Mouse (Mus musculus): Measurements from ENCODE around the gene C2cd2l. TPM values are rescaled to one million over a fixed set of nuclear protein-coding genes. Genes with fewer than 3 reads are reported as not detected.

The C2cd2l gene
- polyA plus RNA-seq, 2 experiments: 7.5 to 19.6 TPM

DNA sequence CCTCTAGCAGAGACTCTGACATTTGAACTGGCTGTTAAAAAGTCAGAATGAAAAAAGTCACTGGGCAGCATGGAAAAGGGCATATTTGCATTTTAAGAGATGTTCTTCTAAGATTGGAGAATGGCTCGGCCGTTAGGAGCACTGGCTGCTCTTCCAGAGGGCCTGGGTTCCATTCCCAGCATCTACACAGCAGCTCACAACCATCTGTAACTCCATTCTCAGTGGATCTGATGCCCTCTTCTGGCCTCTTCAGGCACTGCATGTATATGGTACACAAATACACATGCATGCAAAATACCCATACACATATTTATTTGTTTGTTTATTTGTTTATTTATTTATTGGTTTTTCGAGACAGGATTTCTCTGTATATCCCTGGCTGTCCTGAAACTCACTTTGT is 51.0 kb downstream of the C2cd2l start:
- no peaks in the 10 kb centered on the region for H3K27me3 ChIP-seq (ENCODE audit: control insufficient read depth, insufficient read depth, low read length)

GRCm38 (mm10) chr9:44268432-44268831 is 51.7 kb downstream of the C2cd2l start, which contains the start of gene Nlrx1:
Nlrx1 (minus strand) TSS chr9:44268599.
- peak within 1 kb of the TSS; percentile 92 for H3K9ac ChIP-seq (ENCODE audit: low read depth, low read length, severe bottlenecking)
- peak within 1 kb of the TSS; percentile 54 for H3K4me3 ChIP-seq (replicated peaks; ENCODE audit: low read length)
- WGBS: 80% methylated on average over 6 of the region's 6 CpGs
- TF ChIP-seq POLR2A (IDR thresholded peaks at IDR 0.05; ENCODE audit: borderline replicate concordance, extremely low read depth, insufficient read depth, insufficient read length): no peak
- H3K27ac ChIP-seq (replicated peaks; ENCODE audit: low read depth, low read length): peak within 1 kb of the TSS; percentile 86
- no peaks in the 10 kb centered on the region for H3K9me3 ChIP-seq (ENCODE audit: control insufficient read depth, low read length)
- no peak for ATAC-seq (ENCODE audit: low FRiP score, low read depth)
- H3K36me3 ChIP-seq (ENCODE audit: control insufficient read depth, insufficient read depth, low read length): 0 out of 2 replicates have a peak, but pooled peaks cover 5% of the 10 kb centered on the region
- H3K4me2 ChIP-seq (replicated peaks; ENCODE audit: low read depth, low read length, severe bottlenecking): peak within 1 kb of the TSS; percentile 91
- DNase-seq (ENCODE audit: low spot score): no peak
- peaks cover 11% of the 10 kb centered on the region for H3K4me1 ChIP-seq (ENCODE audit: control insufficient read depth, insufficient read depth, low read length)
- H3K27me3 ChIP-seq (ENCODE audit: control insufficient read depth, insufficient read depth, low read length): no peaks in the 10 kb centered on the region

More for the DNA sequence above, 51.0 kb downstream of the C2cd2l start:
- DNase-seq (ENCODE audit: low spot score) (no peak), ATAC-seq (ENCODE audit: low FRiP score, low read depth) (no peak)
- no peak overlapping the region for H3K4me2 ChIP-seq (replicated peaks; ENCODE audit: low read depth, low read length, severe bottlenecking)
- H3K4me3 ChIP-seq (replicated peaks; ENCODE audit: low read length): no peak overlapping the region
- 89% methylated on average over 3 of the region's 3 CpGs for WGBS
- no peak for TF ChIP-seq POLR2A (IDR thresholded peaks at IDR 0.05; ENCODE audit: borderline replicate concordance, extremely low read depth, insufficient read depth, insufficient read length)
- H3K9ac ChIP-seq (ENCODE audit: low read depth, low read length, severe bottlenecking): no peak overlapping the region
- H3K36me3 ChIP-seq (ENCODE audit: control insufficient read depth, insufficient read depth, low read length): peaks cover 7% of the 10 kb centered on the region; the same call in 1 of the 2 replicates
- peaks cover 11% of the 10 kb centered on the region for H3K4me1 ChIP-seq (ENCODE audit: control insufficient read depth, insufficient read depth, low read length)
- H3K27ac ChIP-seq (replicated peaks; ENCODE audit: low read depth, low read length): no peak overlapping the region
- H3K9me3 ChIP-seq (ENCODE audit: control insufficient read depth, low read length): no peaks in the 10 kb centered on the region

DNA sequence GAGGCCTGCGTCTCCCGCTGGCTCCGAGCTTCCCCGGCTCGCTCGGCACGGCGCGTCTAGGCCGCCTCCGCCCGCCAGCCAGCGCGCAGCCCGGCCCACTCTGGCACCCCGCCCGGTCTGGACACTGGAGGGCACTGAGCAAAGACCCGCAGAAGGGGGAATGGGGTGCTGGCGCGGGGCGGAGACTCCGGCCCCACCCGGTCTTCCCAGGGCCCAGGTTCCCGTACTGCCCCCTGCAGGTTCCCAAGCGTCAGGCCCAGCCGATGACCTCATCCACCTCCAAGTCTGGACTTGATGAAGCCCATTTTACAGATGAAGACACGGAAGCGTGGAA is 52.1 kb downstream of the C2cd2l start:
- Histone ChIP-seq H3K4me1 (ENCODE audit: control insufficient read depth, insufficient read depth, low read length) (peaks cover 11% of the 10 kb centered on the region), H3K4me2 (replicated peaks; ENCODE audit: low read depth, low read length, severe bottlenecking) (peak overlapping the region; percentile 91), H3K9ac (ENCODE audit: low read depth, low read length, severe bottlenecking) (peak overlapping the region; percentile 92), H3K36me3 (ENCODE audit: control insufficient read depth, insufficient read depth, low read length) (peaks cover 5% of the 10 kb centered on the region; the same call in 1 of the 2 replicates), H3K4me3 (replicated peaks; ENCODE audit: low read length) (peak overlapping the region; percentile 54), H3K27ac (replicated peaks; ENCODE audit: low read depth, low read length) (peak overlapping the region; percentile 86), H3K9me3 (ENCODE audit: control insufficient read depth, low read length) (no peaks in the 10 kb centered on the region), H3K27me3 (ENCODE audit: control insufficient read depth, insufficient read depth, low read length) (no peaks in the 10 kb centered on the region)
- WGBS: 4% methylated on average over 27 of the region's 28 CpGs
- ATAC-seq (ENCODE audit: low FRiP score, low read depth) (peak; percentile 85), DNase-seq (ENCODE audit: low spot score) (peak; percentile 82)
- TF ChIP-seq POLR2A (IDR thresholded peaks at IDR 0.05; ENCODE audit: borderline replicate concordance, extremely low read depth, insufficient read depth, insufficient read length): no peak

GRCm38 (mm10) chr9:44267319-44268026 is 52.6 kb downstream of the C2cd2l start:
- H3K4me1 ChIP-seq (ENCODE audit: control insufficient read depth, insufficient read depth, low read length): peaks cover 11% of the 10 kb centered on the region
- ATAC-seq (ENCODE audit: low FRiP score, low read depth): peak; percentile 28
- H3K4me2 ChIP-seq (replicated peaks; ENCODE audit: low read depth, low read length, severe bottlenecking): peak overlapping the region; percentile 91
- peak overlapping the region; percentile 54 for H3K4me3 ChIP-seq (replicated peaks; ENCODE audit: low read length)
- H3K36me3 ChIP-seq (ENCODE audit: control insufficient read depth, insufficient read depth, low read length): peaks cover 5% of the 10 kb centered on the region; the same call in 1 of the 2 replicates
- 0 out of 2 replicates have a peak, but pooled peaks have one; percentile 30 for TF ChIP-seq POLR2A (IDR thresholded peaks at IDR 0.05; ENCODE audit: borderline replicate concordance, extremely low read depth, insufficient read depth, insufficient read length)
- H3K9me3 ChIP-seq (ENCODE audit: control insufficient read depth, low read length): no peaks in the 10 kb centered on the region
- H3K27me3 ChIP-seq (ENCODE audit: control insufficient read depth, insufficient read depth, low read length): no peaks in the 10 kb centered on the region
- H3K27ac ChIP-seq (replicated peaks; ENCODE audit: low read depth, low read length): peak overlapping the region; percentile 86
- 13% methylated on average over 21 of the region's 23 CpGs for WGBS
- peak; percentile 35 for DNase-seq (ENCODE audit: low spot score)
- H3K9ac ChIP-seq (ENCODE audit: low read depth, low read length, severe bottlenecking): peak overlapping the region; percentile 92

DNA sequence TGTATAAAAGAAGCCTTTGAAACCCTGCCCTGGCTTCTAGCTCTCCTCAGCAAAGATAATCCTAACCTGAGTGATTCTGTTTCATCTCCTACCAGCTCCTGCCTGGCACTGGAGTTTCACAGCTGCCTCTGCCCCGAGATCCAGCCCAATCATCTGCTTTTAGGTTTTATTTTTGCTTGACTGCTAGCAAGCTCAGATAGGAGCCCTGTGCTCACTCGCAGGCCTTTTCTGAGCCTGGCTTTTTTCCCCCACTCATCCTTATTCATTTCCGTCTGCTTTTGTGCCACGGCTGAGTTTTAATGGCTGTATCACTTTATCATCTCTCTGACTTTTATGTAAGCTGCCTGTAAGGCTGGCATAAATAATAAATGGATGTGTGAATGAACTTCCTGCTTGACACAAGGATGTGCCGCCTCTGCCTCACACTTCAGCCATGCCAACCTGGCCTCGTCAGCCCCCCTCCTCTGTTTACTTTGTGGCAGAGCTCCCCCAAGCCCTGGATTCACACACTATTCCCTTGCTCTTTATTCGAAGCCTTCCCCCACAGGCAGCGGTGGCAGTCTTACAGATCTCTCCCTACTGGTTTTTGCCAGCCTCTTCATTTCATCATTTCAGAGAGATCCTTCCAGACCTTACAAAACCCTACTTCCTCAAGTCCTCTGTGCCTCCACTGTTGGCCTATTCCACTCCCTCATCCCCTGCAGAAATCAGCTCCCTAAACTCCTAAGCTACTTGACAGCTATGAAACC is 53.4 kb downstream of the C2cd2l start:
- peak overlapping the region; percentile 86; the same call in 1 of the 2 replicates for H3K27ac ChIP-seq (replicated peaks; ENCODE audit: low read depth, low read length)
- no peaks in the 10 kb centered on the region for H3K9me3 ChIP-seq (ENCODE audit: control insufficient read depth, low read length)
- 69% methylated on average over 8 of the region's 8 CpGs for WGBS
- DNase-seq (ENCODE audit: low spot score) (no peak), ATAC-seq (ENCODE audit: low FRiP score, low read depth) (no peak)
- peaks cover 11% of the 10 kb centered on the region for H3K4me1 ChIP-seq (ENCODE audit: control insufficient read depth, insufficient read depth, low read length)
- no peaks in the 10 kb centered on the region for H3K27me3 ChIP-seq (ENCODE audit: control insufficient read depth, insufficient read depth, low read length)
- H3K4me2 ChIP-seq (replicated peaks; ENCODE audit: low read depth, low read length, severe bottlenecking): peak overlapping the region; percentile 91
- H3K36me3 ChIP-seq (ENCODE audit: control insufficient read depth, insufficient read depth, low read length): peaks cover 5% of the 10 kb centered on the region
- peak overlapping the region; percentile 92; the same call in 1 of the 2 replicates for H3K9ac ChIP-seq (ENCODE audit: low read depth, low read length, severe bottlenecking)
- no peak for TF ChIP-seq POLR2A (IDR thresholded peaks at IDR 0.05; ENCODE audit: borderline replicate concordance, extremely low read depth, insufficient read depth, insufficient read length)
- 0 out of 2 replicates have a peak overlapping the region, but pooled peaks have one; percentile 54 for H3K4me3 ChIP-seq (replicated peaks; ENCODE audit: low read length)
